Mouse (Mus musculus) heart, embryonic 10.5 days (tissue): Measurements from ENCODE around the gene Gm17660. TPM values are rescaled to one million over a fixed set of nuclear protein-coding genes. Genes with fewer than 3 reads are reported as not detected.

Experiments
- DNase-seq: peaks from one replicate; pipeline ENCODE4 v3.0.0-alpha.2; 2017; ENCODE audit warnings: low spot score
- H3K27ac ChIP-seq: fragments of 300-500 bp; sonication (generic); 2 replicates; pipeline ENCODE4 v1.5.1; 2016; ENCODE audit warnings: mild to moderate bottlenecking
- H3K27me3 ChIP-seq: fragments of 300-500 bp; sonication (generic); 2 replicates; pipeline ENCODE4 v1.6.1; 2016; ENCODE audit warnings: mild to moderate bottlenecking; ENCODE audit not compliant: poor library complexity, insufficient read depth, severe bottlenecking
- H3K36me3 ChIP-seq: fragments of 300-500 bp; sonication (generic); 2 replicates; pipeline ENCODE4 v1.6.1; 2016; ENCODE audit warnings: mild to moderate bottlenecking, moderate library complexity
- H3K4me1 ChIP-seq: fragments of 300-500 bp; sonication (generic); 2 replicates; pipeline ENCODE4 v1.6.1; 2016; ENCODE audit warnings: mild to moderate bottlenecking
- H3K4me3 ChIP-seq: fragments of 300-500 bp; sonication (generic); 2 replicates; pipeline ENCODE4 v1.5.1; 2016; ENCODE audit warnings: mild to moderate bottlenecking, moderate library complexity
- H3K9me3 ChIP-seq: fragments of 300-500 bp; sonication (generic); 2 replicates; pipeline ENCODE4 v1.6.1; 2016; ENCODE audit warnings: mild to moderate bottlenecking, moderate library complexity
- WGBS: fragments of 180-500 bp; shearing (Covaris S2); methylation state at CpG from one replicate; pipeline ENCODE4 v1.1.7; 2016; 5-methylcytosine and 5-hydroxymethylcytosine counted together
- polyA plus RNA-seq: library from polyadenylated mRNA; unstranded; fragments of >200 nt; fragmentation: Nextera tagmentation; extraction: Ambion mirVana; gene quantifications from 2 replicates; pipeline ENCODE4 v1.2.1, GENCODE M21; 2016

Gene Gm17660
- polyA plus RNA-seq, 1 experiment from 2014 or later, result not detected

DNA sequence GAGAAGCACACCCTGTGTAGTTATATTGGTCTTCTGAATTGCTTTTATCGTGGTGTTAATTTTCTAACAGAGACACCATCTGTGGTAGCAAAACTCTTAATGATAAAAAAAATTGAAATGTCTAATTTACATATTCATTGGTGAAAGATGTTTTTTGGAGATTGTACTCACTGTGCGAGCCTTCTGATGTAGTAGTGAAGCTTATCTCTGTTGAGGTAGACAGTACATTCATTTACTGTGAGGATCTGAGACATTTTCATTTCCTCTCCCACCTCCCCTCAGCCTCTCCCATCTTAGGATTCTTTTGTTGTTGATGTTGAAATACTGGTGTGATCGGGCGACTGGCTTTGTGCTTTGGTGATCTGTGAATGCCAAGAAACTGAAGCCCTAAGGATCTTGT is 6.4 kb downstream of the Gm17660 start:
- Histone ChIP-seq H3K27ac (no peak overlapping the region), H3K4me1 (peaks cover 6% of the 10 kb centered on the region; the same call in 1 of the 2 replicates), H3K9me3 (no peaks in the 10 kb centered on the region), H3K36me3 (no peaks in the 10 kb centered on the region), H3K4me3 (no peak overlapping the region), H3K27me3 (peaks cover 6% of the 10 kb centered on the region)
- no peak for DNase-seq
- 60% methylated on average over 4 of the region's 4 CpGs for WGBS

DNA sequence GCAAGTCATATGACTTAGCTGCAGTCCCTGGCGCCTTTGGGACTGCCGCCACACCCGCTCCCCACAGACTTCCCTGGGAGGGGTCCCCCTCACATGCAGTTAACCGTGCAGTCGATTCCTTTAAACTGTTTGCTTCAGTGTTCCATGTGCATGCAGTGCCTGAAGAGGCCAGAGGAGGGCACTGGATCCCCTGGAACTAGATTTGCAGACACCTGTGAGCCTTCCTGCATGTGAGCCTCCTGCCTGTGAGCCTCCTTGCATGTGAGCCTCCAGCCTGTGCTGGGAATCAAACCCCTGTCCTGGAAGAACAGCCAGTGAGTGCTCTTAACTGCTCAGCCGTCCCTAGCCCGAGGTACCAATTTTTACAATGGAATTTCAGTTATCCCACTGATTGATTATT is 8.7 kb downstream of the Gm17660 start:
- no peak overlapping the region for H3K4me3 ChIP-seq
- peaks cover 11% of the 10 kb centered on the region for H3K36me3 ChIP-seq
- no peak for DNase-seq
- H3K4me1 ChIP-seq, result peaks cover 6% of the 10 kb centered on the region; the same call in 1 of the 2 replicates
- 84% methylated on average over 7 of the region's 7 CpGs for WGBS
- H3K27ac ChIP-seq, result no peak overlapping the region
- H3K9me3 ChIP-seq, result no peaks in the 10 kb centered on the region
- H3K27me3 ChIP-seq, result no peaks in the 10 kb centered on the region

DNA sequence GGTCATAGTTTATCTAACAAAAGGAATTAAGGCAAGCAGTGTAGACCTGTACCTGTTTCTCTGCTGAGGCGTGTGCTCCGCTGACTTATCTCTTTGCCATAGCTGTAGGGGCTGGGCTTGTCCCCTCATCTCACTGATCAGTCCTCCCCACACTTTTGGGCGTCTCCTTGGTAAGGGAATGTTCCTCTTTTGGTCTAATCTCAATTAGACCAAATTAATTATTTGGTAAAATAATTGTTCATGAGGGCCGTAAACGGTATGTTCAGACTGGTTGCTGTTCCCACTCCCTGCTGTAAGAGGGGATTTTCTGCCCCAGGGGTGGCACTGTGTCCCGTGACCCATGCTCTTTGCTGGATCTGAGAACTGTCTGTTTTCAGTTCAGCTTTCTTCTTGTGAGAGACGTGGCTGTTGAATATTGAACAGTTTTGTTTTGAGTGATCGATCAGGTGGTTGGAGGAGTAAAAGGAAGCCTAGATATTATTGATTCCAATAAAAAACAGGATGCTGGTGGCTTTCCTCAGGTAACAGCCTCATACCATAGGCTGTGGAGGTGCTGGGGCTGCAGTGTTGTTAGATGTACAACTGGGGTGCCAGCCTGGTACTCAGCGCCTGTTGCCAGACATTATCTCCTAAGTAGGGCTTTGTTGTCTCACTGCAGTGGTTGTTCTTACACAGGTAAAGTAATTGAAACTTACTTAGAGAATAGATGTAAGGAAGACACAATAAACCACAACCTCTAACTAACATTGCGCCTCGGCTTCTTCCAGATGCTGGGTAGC is 14.4 kb downstream of the Gm17660 start:
- peaks cover 63% of the 10 kb centered on the region for H3K36me3 ChIP-seq
- WGBS, result 89% methylated on average over 11 of the region's 11 CpGs
- no peaks in the 10 kb centered on the region for H3K27me3 ChIP-seq
- no peak for DNase-seq
- H3K9me3 ChIP-seq, result no peaks in the 10 kb centered on the region
- H3K27ac ChIP-seq, result no peak overlapping the region
- H3K4me3 ChIP-seq, result no peak overlapping the region
- no peaks in the 10 kb centered on the region for H3K4me1 ChIP-seq

DNA sequence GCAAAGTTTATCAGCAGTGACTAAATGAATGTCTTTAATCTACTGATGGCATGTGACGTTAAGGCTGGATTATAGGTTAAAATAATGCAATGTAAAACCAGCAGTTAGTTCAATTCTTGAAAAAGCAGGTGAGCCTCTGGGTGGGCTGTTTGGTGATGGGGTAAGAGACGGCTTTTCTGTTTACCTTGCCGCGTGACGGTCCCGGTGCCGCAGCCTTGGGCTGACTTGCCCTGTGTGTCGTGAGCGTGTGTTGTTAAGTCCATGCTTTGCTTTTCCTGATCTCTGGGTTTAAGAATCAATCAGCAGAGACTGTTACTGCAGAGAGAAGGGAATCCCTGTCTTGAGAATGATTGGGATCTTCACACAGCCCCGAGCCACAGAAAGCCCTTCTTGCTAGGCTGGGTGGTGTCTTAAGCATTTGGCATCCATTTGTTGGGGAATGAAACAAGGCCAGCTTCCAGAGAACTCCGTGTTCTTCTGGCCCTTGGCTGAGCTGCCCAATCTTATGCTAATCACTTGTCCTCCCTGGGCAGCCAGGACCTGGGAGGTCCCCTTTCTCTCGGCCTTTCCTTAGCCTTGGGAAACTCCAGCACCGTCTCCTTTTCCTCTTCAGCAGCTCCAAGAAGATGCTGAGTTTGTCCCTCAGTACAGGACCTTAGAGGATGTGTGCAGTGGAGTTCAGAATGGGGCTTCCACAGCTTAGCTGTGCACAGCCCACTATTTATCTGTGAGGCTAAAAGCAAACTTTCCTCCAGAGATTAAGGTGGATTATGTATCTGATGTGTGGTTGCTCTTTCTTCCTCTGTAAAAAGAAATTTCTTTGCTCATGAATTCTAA is 15.3 kb downstream of the Gm17660 start:
- 83% methylated on average over 13 of the region's 13 CpGs for WGBS

DNA sequence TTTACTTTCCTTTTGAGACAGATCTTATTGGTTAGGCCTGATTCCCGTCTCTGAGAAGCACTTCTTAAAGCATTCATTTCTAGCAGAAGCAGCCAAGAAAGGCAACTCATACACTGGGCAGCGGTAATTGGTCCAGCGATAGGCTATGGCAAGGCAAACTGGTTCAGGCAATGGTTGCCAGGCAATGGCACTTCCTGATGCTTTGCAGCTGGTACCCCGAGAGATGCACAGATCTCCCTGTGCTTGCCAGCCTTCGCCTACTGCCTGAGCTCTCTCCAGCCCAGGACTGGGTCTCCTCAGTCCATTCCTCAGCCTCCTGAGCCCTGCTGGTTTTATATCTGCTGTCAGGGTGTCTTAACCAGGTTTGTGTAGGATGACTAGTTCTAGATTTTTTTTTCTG is 17.0 kb downstream of the Gm17660 start:
- H3K4me1 ChIP-seq, result no peaks in the 10 kb centered on the region

More for the DNA sequence above, 15.3 kb downstream of the Gm17660 start:
- Histone ChIP-seq H3K9me3 (no peaks in the 10 kb centered on the region), H3K36me3 (peaks cover 64% of the 10 kb centered on the region), H3K27ac (no peak overlapping the region), H3K4me1 (no peaks in the 10 kb centered on the region), H3K4me3 (no peak overlapping the region), H3K27me3 (no peaks in the 10 kb centered on the region)
- DNase-seq, result no peak

DNA sequence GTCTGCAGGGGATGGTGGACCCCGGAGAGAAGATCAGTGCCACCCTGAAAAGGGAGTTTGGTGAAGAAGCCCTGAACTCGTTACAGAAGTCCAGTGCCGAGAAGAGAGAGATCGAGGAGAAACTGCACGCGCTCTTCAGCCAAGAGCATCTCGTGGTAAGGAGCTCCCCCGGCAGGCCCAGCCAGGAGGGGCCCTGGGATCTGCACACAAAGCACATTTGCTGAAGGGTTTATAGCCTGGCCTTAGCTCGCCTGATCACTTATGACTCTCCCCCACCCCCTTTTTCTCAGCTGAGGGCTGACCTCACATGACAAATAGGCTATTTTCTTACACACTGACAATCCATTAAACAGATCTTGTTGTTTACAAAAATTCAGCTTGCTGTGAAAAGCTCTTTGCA is 17.8 kb downstream of the Gm17660 start:
- H3K4me1 ChIP-seq, result no peaks in the 10 kb centered on the region
- no peak overlapping the region for H3K4me3 ChIP-seq
- no peak for DNase-seq
- H3K27me3 ChIP-seq, result no peaks in the 10 kb centered on the region
- 85% methylated on average over 9 of the region's 9 CpGs for WGBS
- no peak overlapping the region for H3K27ac ChIP-seq
- H3K36me3 ChIP-seq, result peaks cover 76% of the 10 kb centered on the region
- H3K9me3 ChIP-seq, result no peaks in the 10 kb centered on the region

More for the DNA sequence above, 17.0 kb downstream of the Gm17660 start:
- Histone ChIP-seq H3K9me3 (no peaks in the 10 kb centered on the region), H3K4me3 (no peak overlapping the region), H3K27me3 (no peaks in the 10 kb centered on the region), H3K36me3 (peaks cover 76% of the 10 kb centered on the region), H3K27ac (no peak overlapping the region)
- no peak for DNase-seq
- 92% methylated on average over 5 of the region's 5 CpGs for WGBS

DNA sequence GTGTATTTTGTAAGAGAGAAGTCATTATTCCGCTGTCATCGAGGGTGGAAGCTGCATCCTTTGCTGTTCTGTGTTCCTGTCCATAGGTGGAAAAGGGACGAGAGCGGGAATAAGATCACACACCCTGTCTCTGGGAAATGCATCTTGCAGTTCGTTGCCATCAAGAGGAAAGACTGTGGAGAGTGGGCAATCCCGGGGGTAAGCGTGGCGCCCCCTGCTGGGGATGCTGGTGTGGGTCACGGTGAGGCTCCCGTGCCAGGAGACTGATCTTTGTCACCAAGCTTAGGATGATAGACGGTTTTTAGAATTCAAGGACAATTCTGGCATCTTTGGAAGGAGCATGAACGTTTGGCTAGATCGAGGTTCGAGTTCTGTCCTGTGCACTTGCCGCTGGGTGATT is 19.4 kb downstream of the Gm17660 start:
- H3K36me3 ChIP-seq, result peaks cover 67% of the 10 kb centered on the region
- H3K27me3 ChIP-seq, result no peaks in the 10 kb centered on the region
- no peak for DNase-seq
- no peaks in the 10 kb centered on the region for H3K4me1 ChIP-seq
- H3K9me3 ChIP-seq, result no peaks in the 10 kb centered on the region
- WGBS, result 69% methylated on average over 15 of the region's 15 CpGs
- H3K27ac ChIP-seq, result no peak overlapping the region
- H3K4me3 ChIP-seq, result no peak overlapping the region

DNA sequence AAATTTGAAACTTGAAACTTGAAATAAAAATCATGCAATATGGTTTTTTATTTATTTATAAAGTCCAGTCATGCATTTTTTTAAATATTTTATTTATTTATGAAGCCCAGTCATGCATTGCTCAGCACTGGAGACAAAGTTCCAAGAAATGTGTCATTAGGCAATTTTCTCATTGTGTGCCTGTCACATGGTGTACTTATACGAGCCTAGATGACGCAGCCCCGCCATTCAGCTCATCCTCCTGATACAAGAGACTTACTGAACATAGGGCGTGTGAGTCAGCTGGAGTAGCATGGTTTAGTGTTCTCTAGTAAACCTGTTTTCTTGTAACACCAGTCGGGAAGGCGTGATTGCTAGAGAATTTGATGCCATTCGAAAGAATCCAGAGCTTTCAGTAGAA is 21.1 kb downstream of the Gm17660 start:
- Histone ChIP-seq H3K9me3 (no peaks in the 10 kb centered on the region), H3K36me3 (peaks cover 67% of the 10 kb centered on the region), H3K4me1 (no peaks in the 10 kb centered on the region), H3K27me3 (no peaks in the 10 kb centered on the region), H3K4me3 (no peak overlapping the region), H3K27ac (no peak overlapping the region)
- DNase-seq, result no peak
- 92% methylated on average over 7 of the region's 7 CpGs for WGBS

DNA sequence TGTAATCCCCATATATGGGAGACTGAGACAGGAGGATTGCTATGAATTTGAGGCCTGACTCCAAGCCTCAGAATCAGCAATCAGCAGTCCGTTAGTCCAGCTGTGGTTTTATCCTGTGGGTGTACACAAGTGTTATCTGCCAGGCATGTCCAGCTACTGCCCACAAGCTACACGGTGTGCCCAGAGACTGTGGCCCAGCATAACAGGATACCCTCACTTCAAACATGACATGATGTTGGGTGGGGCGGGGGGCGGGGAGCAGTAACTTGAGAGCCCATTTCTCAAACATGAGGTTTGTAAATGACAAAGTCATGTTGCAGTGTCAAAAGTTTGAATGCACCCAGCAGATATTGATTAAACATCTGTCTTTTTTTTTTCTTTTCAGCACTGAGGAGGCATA is 21.6 kb downstream of the Gm17660 start:
- no peaks in the 10 kb centered on the region for H3K9me3 ChIP-seq
- H3K27me3 ChIP-seq, result no peaks in the 10 kb centered on the region
- 82% methylated on average over 4 of the region's 4 CpGs for WGBS
- H3K36me3 ChIP-seq, result peaks cover 67% of the 10 kb centered on the region
- H3K4me3 ChIP-seq, result no peak overlapping the region
- DNase-seq, result no peak
- no peaks in the 10 kb centered on the region for H3K4me1 ChIP-seq
- H3K27ac ChIP-seq, result no peak overlapping the region

DNA sequence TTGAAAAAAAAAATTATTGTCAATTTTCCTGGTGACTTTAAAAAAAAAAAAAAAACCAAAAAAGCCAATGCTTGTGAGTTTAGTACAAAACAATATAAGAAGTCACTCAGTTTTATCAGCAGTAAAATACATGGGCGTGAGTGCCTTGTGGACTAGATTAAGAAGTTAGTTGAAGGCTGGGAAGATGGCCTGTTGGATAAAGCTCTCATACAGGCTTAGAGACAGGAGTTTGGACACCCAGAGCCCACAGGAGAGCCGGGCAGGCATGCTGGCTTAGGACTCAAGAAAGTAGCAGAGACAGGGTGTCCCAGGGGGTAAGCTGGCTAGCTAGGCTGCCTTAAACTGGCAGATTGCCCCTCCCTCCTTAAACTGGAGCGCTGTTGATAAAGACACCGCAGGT is 22.5 kb downstream of the Gm17660 start:
- Histone ChIP-seq H3K27ac (no peak overlapping the region), H3K4me3 (no peak overlapping the region), H3K27me3 (no peaks in the 10 kb centered on the region), H3K9me3 (no peaks in the 10 kb centered on the region), H3K36me3 (peaks cover 63% of the 10 kb centered on the region), H3K4me1 (no peaks in the 10 kb centered on the region)
- 87% methylated on average over 4 of the region's 4 CpGs for WGBS
- DNase-seq, result no peak

DNA sequence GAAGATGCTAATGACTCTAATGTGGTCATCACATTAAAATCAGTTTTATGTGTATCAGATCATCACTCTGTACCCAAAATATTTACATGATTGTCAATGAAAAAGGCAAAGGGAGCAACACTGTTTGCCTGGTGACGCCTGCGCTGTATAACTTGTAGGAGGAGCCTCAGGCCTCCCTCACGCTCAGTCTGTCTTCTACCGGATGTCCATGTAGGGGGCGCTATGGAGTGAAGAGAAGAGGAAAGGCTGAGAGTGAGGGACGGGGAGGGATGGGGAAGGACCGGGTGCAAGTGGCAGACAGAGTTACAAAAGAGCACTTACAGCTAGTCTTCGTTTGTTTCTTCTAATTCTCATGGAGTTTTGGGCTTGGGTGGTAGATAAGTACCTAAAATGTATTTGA is 24.5 kb downstream of the Gm17660 start:
- no peaks in the 10 kb centered on the region for H3K9me3 ChIP-seq
- 60% methylated on average over 8 of the region's 8 CpGs for WGBS
- H3K27me3 ChIP-seq, result no peaks in the 10 kb centered on the region
- H3K36me3 ChIP-seq, result peaks cover 46% of the 10 kb centered on the region
- H3K27ac ChIP-seq, result no peak overlapping the region
- H3K4me1 ChIP-seq, result peaks cover 3% of the 10 kb centered on the region; the same call in 1 of the 2 replicates
- no peak for DNase-seq
- H3K4me3 ChIP-seq, result no peak overlapping the region

DNA sequence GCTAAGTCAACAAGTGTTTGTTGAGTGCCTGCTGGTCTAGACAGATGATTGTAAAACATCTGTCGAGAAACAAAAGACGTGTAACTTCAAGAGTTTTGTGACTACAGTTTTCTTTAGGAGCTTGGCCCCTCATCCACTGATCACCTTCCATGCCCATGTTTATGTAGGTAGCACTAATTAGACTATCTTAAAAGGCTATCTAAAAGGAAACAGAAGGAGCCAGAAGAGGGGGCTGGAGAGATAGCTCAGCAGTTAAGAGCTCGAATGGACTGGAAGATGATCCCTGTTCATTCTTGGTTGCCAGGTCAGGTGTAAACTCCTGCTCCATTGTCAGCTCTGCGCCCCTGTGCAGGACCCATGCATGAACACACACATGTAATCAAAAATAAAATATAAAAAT is 29.3 kb downstream of the Gm17660 start:
- WGBS, result 53% methylated on average over 4 of the region's 4 CpGs

More for the DNA sequence above, 29.3 kb downstream of the Gm17660 start:
- peaks cover 17% of the 10 kb centered on the region; the same call in 1 of the 2 replicates for H3K4me1 ChIP-seq
- H3K36me3 ChIP-seq, result peaks cover 27% of the 10 kb centered on the region
- peak overlapping the region; percentile 75 for H3K4me3 ChIP-seq
- no peaks in the 10 kb centered on the region for H3K27me3 ChIP-seq
- H3K9me3 ChIP-seq, result no peaks in the 10 kb centered on the region
- H3K27ac ChIP-seq, result peak overlapping the region; percentile 92; the same call in 1 of the 2 replicates
- DNase-seq, result no peak
